Mouse (Mus musculus) intestine, embryonic 16.5 days (tissue): Measurements from ENCODE around the gene B3galnt1. TPM values are rescaled to one million over a fixed set of nuclear protein-coding genes. Genes with fewer than 3 reads are reported as not detected.
"Not testable (repeated sequence)": the region's sequence is repeated elsewhere in the genome, so short reads cannot be mapped to it uniquely, and the experiment has no call there.

Experiments used
- ATAC-seq: fragments of 200-750 bp; cut with Nextera tagmentation; 2 replicates; pipeline ENCODE4 v1.8.0; 2017; ENCODE audit warnings: moderate TSS enrichment, moderate library complexity
- H3K27ac ChIP-seq: fragments of 300-500 bp; sonication (generic); 2 replicates; pipeline ENCODE4 v1.5.1; 2014; ENCODE audit warnings: mild to moderate bottlenecking, low read length
- H3K27me3 ChIP-seq: fragments of 300-500 bp; sonication (generic); replicated peaks from 2 replicates; pipeline ENCODE4 v1.6.1; 2014; ENCODE audit warnings: low read length, control low read depth, mixed read lengths; ENCODE audit not compliant: control insufficient read depth, insufficient read depth
- H3K36me3 ChIP-seq: fragments of 300-500 bp; sonication (generic); 2 replicates; pipeline ENCODE4 v1.6.1; 2014; ENCODE audit warnings: low read length, control low read depth; ENCODE audit not compliant: control insufficient read depth, insufficient read depth
- H3K4me1 ChIP-seq: fragments of 300-500 bp; sonication (generic); 2 replicates; pipeline ENCODE4 v1.6.1; 2014; ENCODE audit warnings: low read length, control low read depth, mixed read lengths; ENCODE audit not compliant: control insufficient read depth, insufficient read depth
- H3K4me2 ChIP-seq: fragments of 300-500 bp; sonication (generic); 2 replicates; pipeline ENCODE4 v1.6.1; 2014; ENCODE audit warnings: low read depth, low read length, control low read depth
- H3K4me3 ChIP-seq: fragments of 300-500 bp; sonication (generic); 2 replicates; pipeline ENCODE4 v1.5.1; 2014; ENCODE audit warnings: mild to moderate bottlenecking, low read length
- H3K9ac ChIP-seq: fragments of 300-500 bp; sonication (generic); 2 replicates; pipeline ENCODE4 v1.6.1; 2014; ENCODE audit warnings: low read depth, low read length
- H3K9me3 ChIP-seq: fragments of 300-500 bp; sonication (generic); 2 replicates; pipeline ENCODE4 v1.6.1; 2016; ENCODE audit warnings: low read length, control low read depth; ENCODE audit not compliant: control insufficient read depth
- WGBS: fragments of 180-500 bp; shearing (Covaris S2); extraction: QIAGEN DNeasy Blood & Tissue Kit; methylation state at CpG from one replicate; pipeline ENCODE4 v1.1.7; 2014; 5-methylcytosine and 5-hydroxymethylcytosine counted together
- polyA plus RNA-seq: library from polyadenylated mRNA; unstranded; fragments of >200 nt; fragmentation: Nextera tagmentation; extraction: Ambion mirVana; gene quantifications from 2 replicates; pipeline ENCODE4 v1.2.1, GENCODE M21; 2015

The B3galnt1 gene
- polyA plus RNA-seq, 1 experiment from 2014 or later: 27.0 TPM

- Histone ChIP-seq H3K27me3 (no peaks in the 10 kb centered on the region), H3K9me3 (no peaks in the 10 kb centered on the region), H3K4me2 (no peak overlapping the region), H3K4me1 (no peaks in the 10 kb centered on the region), H3K36me3 (no peaks in the 10 kb centered on the region; the same call in 1 of the 2 replicates), H3K4me3 (no peak overlapping the region), H3K27ac (no peak overlapping the region), H3K9ac (no peak overlapping the region)
- 95% methylated on average over 11 of the region's 11 CpGs for WGBS
- no peak for ATAC-seq
Observed at GRCm38 (mm10) chr3:69575577-69575976, 23.2 kb downstream of the B3galnt1 start.

- no peak overlapping the region for H3K9ac ChIP-seq
- no peak for ATAC-seq
Observed at GRCm38 (mm10) chr3:69572561-69572960, 26.2 kb downstream of the B3galnt1 start.

DNA sequence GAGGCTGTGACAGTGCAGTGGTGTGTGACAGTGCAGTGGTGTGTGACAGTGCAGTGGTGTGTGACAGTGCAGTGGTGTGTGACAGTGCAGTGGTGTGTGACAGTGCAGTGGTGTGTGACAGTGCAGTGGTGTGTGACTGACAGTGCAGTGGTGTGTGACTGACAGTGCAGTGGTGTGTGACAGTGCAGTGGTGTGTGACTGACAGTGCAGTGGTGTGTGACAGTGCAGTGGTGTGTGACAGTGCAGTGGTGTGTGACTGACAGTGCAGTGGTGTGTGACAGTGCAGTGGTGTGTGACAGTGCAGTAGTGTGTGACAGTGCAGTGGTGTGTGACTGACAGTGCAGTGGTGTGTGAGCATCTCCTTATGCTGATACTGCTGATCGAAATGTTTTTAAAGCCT, 33.2 kb downstream of the B3galnt1 start:
- not testable (repeated sequence) for H3K27me3 ChIP-seq, H3K36me3 ChIP-seq, H3K27ac ChIP-seq, H3K9ac ChIP-seq, H3K4me1 ChIP-seq, H3K4me3 ChIP-seq, ATAC-seq, H3K9me3 ChIP-seq, H3K4me2 ChIP-seq
- 89% methylated on average over 1 of the region's 1 CpGs for WGBS

More at GRCm38 (mm10) chr3:69572561-69572960, 26.2 kb downstream of the B3galnt1 start:
- WGBS: 89% methylated on average over 5 of the region's 5 CpGs
- H3K27ac ChIP-seq: no peak overlapping the region
- H3K9me3 ChIP-seq: no peaks in the 10 kb centered on the region
- H3K4me2 ChIP-seq: no peak overlapping the region
- no peaks in the 10 kb centered on the region for H3K36me3 ChIP-seq
- H3K4me3 ChIP-seq: no peak overlapping the region
- H3K4me1 ChIP-seq: no peaks in the 10 kb centered on the region
- no peaks in the 10 kb centered on the region for H3K27me3 ChIP-seq

DNA sequence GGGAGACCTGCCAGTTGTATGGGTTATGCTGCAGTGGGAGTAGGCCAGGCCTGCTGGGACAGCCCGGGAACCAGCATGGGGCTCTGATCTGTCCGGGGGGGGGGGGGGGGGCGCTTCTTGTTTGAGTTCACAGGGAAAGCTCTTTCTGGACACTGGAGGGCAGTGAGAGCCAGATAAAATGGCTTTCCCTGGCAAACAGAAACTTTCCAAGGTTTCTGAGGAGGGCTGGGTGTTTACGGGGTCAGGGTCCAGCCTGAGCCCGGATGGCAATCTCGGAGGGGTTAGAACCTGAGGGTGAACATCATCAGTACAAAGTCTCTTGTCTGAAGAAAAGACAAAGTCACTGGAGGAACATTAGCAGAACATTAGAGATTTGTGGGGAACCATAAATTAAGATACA, 35.4 kb downstream of the B3galnt1 start:
- no peak for ATAC-seq
- H3K27ac ChIP-seq: no peak overlapping the region
- H3K9me3 ChIP-seq: no peaks in the 10 kb centered on the region

GRCm38 (mm10) chr3:69561686-69562085, 37.1 kb downstream of the B3galnt1 start:
- 64% methylated on average over 5 of the region's 5 CpGs for WGBS
- Histone ChIP-seq H3K4me3 (no peak overlapping the region), H3K4me1 (peaks cover 2% of the 10 kb centered on the region; the same call in 1 of the 2 replicates), H3K9me3 (no peaks in the 10 kb centered on the region), H3K4me2 (no peak overlapping the region), H3K27me3 (no peaks in the 10 kb centered on the region), H3K27ac (no peak overlapping the region), H3K9ac (no peak overlapping the region), H3K36me3 (no peaks in the 10 kb centered on the region)
- ATAC-seq: no peak

More for the DNA sequence above, 35.4 kb downstream of the B3galnt1 start:
- Histone ChIP-seq H3K9ac (no peak overlapping the region), H3K36me3 (no peaks in the 10 kb centered on the region), H3K4me1 (peaks cover 1% of the 10 kb centered on the region; the same call in 1 of the 2 replicates), H3K4me2 (no peak overlapping the region), H3K27me3 (no peaks in the 10 kb centered on the region), H3K4me3 (no peak overlapping the region)
- 67% methylated on average over 4 of the region's 6 CpGs for WGBS

- Histone ChIP-seq H3K4me3 (no peak overlapping the region), H3K9ac (no peak overlapping the region), H3K36me3 (no peaks in the 10 kb centered on the region), H3K27ac (no peak overlapping the region), H3K9me3 (no peaks in the 10 kb centered on the region), H3K27me3 (no peaks in the 10 kb centered on the region), H3K4me1 (peaks cover 2% of the 10 kb centered on the region; the same call in 1 of the 2 replicates), H3K4me2 (no peak overlapping the region)
- WGBS: 61% methylated on average over 7 of the region's 7 CpGs
- ATAC-seq: 0 out of 2 replicates have a peak, but pooled peaks have one; percentile 40
Observed at GRCm38 (mm10) chr3:69559975-69560330, 38.8 kb downstream of the B3galnt1 start.

DNA sequence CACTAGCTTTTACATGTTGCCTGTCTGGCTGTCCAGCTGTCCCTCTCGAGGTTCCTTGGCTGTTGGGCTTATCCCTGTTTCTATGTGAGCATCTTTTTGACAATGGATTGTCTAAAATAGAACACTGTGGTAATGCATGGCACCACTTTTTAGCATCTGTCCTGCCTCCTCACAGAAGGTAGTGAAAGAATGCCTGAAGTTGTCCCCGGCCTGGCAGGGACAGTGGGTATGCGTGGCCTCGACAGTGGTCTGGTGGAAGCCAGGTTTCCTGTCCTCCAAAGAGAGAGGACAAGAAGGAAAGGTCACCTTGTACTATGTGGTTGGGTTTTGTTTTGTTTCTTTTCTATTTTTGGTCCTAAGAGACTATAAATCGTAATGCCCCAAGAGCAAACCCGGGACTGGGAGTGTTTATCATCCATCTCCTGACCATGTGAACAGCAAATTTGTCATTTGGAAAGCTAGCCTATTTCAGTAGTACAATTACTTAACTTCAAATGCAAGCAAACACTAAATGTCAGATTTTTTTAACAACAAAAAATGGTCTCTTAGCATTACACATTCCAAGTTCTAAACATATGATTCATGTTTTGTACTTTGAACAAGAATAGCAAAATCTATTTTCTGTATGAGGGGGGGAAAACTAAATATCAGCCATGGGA, 39.3 kb downstream of the B3galnt1 start:
- 66% methylated on average over 6 of the region's 6 CpGs for WGBS
- ATAC-seq: no peak

DNA sequence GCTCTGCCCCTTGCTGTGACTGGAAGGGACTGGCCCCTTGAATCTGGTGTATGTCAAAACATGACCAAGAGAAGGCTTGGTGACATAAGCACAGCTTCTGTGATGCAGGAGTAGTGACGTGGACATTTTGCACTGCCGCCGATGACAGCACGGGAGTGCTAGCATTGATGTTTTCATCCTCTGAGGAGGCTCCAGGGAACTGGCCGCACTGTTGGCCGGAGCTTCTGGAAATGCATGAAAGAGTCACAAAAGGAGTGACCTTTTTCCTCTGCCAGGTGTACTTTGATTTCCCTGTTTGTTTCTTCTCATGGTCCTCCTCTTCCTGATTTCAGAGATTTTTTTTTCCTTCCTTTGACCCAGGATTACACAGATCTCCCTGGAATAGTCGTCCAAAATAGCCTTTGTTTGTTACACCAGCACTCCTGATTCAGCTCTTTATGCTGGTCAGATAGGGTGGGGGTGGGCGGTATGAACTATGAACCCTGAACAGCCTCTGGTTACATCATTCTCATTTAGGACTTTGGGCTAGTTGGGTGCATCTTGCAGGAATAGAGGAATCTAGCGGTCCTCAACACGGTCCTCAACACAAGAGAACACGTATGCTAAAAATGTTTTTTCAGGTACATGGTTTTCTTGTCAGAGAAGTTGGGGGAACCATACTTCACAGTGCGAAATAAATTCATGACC, 42.5 kb downstream of the B3galnt1 start:
- no peaks in the 10 kb centered on the region for H3K27me3 ChIP-seq
- H3K4me1 ChIP-seq: peaks cover 2% of the 10 kb centered on the region; the same call in 1 of the 2 replicates
- no peak overlapping the region for H3K4me3 ChIP-seq
- H3K4me2 ChIP-seq: no peak overlapping the region
- H3K9me3 ChIP-seq: no peaks in the 10 kb centered on the region
- 81% methylated on average over 12 of the region's 12 CpGs for WGBS
- H3K27ac ChIP-seq: no peak overlapping the region
- no peak for ATAC-seq
- no peaks in the 10 kb centered on the region for H3K36me3 ChIP-seq
- no peak overlapping the region for H3K9ac ChIP-seq

More for the DNA sequence above, 39.3 kb downstream of the B3galnt1 start:
- H3K9ac ChIP-seq: no peak overlapping the region
- H3K27ac ChIP-seq: no peak overlapping the region
- no peak overlapping the region for H3K4me3 ChIP-seq
- H3K4me2 ChIP-seq: no peak overlapping the region
- H3K4me1 ChIP-seq: peaks cover 2% of the 10 kb centered on the region; the same call in 1 of the 2 replicates
- no peaks in the 10 kb centered on the region for H3K36me3 ChIP-seq
- no peaks in the 10 kb centered on the region for H3K27me3 ChIP-seq
- no peaks in the 10 kb centered on the region for H3K9me3 ChIP-seq

DNA sequence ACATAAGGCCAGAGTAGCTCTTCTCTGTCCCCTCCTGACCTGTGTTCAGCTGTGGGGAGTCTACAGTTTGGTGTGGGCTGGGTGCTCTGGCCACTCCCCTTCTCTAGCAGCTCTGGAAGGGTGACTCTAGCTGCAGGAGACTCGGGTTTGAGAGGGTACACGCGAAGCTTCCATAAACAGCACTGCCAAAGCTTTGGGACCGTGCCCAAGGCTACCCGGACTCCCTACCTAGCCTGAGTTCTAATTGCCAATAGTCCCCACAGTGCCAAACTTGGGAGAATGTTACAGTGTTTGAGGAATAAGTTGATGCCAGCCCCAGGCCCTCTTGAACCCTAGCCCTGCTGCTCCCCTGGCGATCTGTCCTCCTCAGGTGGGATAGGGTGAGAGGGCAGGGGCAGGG, 43.2 kb downstream of the B3galnt1 start:
- Histone ChIP-seq H3K27ac (no peak overlapping the region), H3K9ac (no peak overlapping the region), H3K9me3 (no peaks in the 10 kb centered on the region), H3K4me2 (no peak overlapping the region), H3K4me1 (peaks cover 2% of the 10 kb centered on the region; the same call in 1 of the 2 replicates), H3K27me3 (no peaks in the 10 kb centered on the region), H3K36me3 (no peaks in the 10 kb centered on the region), H3K4me3 (no peak overlapping the region)
- no peak for ATAC-seq
- 80% methylated on average over 6 of the region's 6 CpGs for WGBS
